Mouse (Mus musculus): ENCODE results near the gene Zbed4. TPM values are rescaled to one million over a fixed set of nuclear protein-coding genes. Genes with fewer than 3 reads are reported as not detected.
A peak's percentile ranks its signal among the peaks of the same experiment; 100 is the strongest.

Gene Zbed4
- polyA plus RNA-seq, 1 experiment from 2014 or later: 12.2 TPM

DNA sequence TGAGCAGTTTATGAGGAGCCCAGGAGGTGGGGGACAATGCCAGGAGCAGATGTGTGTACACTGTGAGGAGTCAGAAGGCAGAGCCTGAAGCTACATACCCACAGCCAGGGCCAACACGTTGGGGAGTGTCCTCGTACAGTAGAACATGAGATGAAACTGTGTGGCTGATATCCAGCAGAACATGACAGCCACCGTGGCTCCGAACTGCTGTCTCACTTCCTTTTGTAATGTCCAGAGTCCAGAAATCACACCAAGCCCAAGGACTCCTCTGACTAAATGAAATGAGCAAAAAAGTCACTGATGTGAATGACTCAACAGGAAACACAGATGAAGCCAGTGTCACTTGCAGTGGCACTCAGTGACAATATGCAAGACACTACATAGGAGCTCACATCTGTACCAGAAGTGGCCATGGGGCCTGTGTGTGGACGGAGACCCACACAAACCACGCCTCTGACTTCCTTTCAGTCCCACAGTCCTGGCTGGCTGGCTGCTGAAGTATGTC is 63.8 kb downstream of the Zbed4 start:
- Histone ChIP-seq H3K27me3 (no peaks in the 10 kb centered on the region), H3K4me1 (peaks cover 7% of the 10 kb centered on the region), H3K9ac (no peak overlapping the region), H3K36me3 (peaks cover 47% of the 10 kb centered on the region), H3K4me2 (no peak overlapping the region), H3K27ac (no peak overlapping the region), H3K4me3 (no peak overlapping the region), H3K9me3 (no peaks in the 10 kb centered on the region)
- ATAC-seq (ENCODE audit: insufficient number of reproducible peaks, low FRiP score, low TSS enrichment, low read depth): no peak
- WGBS: 87% methylated on average over 6 of the region's 6 CpGs

DNA sequence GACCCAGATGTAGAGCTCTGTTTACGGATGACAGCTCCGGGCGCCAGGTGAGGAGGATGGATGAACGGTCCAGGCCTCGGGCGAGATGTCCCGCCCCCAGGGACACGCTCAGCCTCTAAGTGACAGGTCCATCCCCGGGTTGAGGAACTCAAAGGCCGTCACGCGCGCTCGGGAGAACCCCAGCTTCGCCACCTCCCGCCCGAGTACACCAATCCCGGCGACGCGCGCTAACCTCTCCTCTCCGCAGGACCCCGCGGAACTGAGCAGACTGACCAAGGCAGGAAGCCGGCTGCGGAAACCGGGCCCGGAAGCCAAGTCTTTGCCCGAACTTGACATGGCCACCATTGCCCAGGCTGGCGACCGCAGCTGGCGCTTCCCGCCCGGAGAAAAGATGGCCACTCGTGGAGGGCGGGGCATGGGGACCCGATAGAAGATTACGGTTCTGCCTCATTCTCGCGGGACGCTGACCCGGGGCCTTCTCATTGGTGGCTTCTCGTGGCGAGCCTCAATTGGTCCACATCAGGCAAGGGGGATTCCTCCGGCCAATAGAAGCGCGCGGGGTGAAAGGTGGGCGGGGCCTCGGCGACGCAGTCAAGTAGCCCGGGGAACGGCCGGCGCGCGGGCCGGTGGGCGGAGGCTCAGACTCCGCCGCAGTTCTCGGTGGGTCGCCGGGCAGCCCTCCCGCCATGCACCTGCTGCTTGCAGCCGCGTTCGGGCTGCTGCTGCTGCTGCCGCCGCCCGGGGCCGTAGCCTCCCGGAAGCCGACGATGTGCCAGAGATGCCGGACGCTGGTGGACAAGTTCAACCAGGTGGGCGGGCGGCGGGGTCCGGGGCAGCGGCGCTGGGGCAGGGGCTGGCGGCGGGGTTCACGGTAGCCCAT is 67.8 kb downstream of the Zbed4 start, which contains the start of the genes Alg12 and Creld2:
TSS of gene Alg12 (minus strand) at position 293 of the 880 bp plus-strand sequence.
TSS of gene Creld2 (plus strand) at position 621 of the 880 bp plus-strand sequence.
- peak within 1 kb of the TSS; percentile 89 for H3K4me3 ChIP-seq
- peak; percentile 98 for ATAC-seq (ENCODE audit: insufficient number of reproducible peaks, low FRiP score, low TSS enrichment, low read depth)
- WGBS: under 1% methylated on average over 88 of the region's 88 CpGs
- H3K9me3 ChIP-seq: no peaks in the 10 kb centered on the region
- peak within 1 kb of the TSS; percentile 82 for H3K27ac ChIP-seq
- peak within 1 kb of the TSS; percentile 85 for H3K9ac ChIP-seq
- no peaks in the 10 kb centered on the region for H3K27me3 ChIP-seq
- H3K36me3 ChIP-seq: peaks cover 52% of the 10 kb centered on the region
- H3K4me2 ChIP-seq: peak within 1 kb of the TSS; percentile 87
- H3K4me1 ChIP-seq: peaks cover 20% of the 10 kb centered on the region

DNA sequence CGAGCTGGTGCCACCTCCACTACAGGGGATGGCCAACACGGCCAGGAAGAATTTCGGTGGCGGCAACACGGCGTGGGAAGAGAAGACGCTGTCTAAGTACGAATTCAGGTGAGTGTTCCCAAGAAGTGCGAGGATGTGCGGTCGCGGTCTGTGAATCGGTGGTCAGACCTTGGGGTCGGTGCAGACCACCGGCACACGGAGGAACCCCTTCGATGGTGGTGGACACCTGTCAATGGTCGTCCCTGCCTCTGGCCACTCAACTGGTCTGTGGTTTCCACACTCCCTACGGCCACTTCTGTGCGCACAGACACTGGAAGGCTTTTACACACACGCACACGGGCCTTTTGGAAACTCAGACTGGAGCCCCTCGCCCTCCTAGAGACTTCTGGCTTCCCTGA is 68.4 kb downstream of the Zbed4 start:
- WGBS: under 1% methylated on average over 23 of the region's 23 CpGs
- Histone ChIP-seq H3K36me3 (peaks cover 52% of the 10 kb centered on the region), H3K27me3 (no peaks in the 10 kb centered on the region), H3K9ac (peak overlapping the region; percentile 76), H3K4me3 (peak overlapping the region; percentile 89), H3K9me3 (no peaks in the 10 kb centered on the region), H3K27ac (no peak overlapping the region), H3K4me2 (peak overlapping the region; percentile 87), H3K4me1 (peaks cover 20% of the 10 kb centered on the region)
- ATAC-seq (ENCODE audit: insufficient number of reproducible peaks, low FRiP score, low TSS enrichment, low read depth): no peak

DNA sequence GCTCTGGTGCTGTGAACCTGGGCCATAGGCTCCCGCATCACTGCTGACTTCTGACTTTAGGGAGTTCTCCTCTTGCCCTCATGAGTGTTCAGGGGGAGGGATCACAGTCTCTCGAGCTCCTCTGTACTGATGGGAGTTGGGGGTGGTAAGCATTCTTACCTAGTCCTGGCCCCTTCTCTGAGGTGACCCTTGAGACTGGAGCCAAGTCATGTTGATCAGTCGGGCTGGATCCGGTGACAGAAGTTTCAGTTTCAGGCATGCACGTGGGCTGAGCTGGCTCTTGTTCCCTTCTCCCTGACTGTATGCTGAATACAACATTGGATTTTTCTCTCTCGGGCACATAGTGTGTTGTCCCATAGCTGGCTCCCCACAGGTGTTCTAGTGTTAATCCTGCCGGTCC is 69.9 kb downstream of the Zbed4 start:
- H3K9ac ChIP-seq: no peak overlapping the region
- peaks cover 51% of the 10 kb centered on the region for H3K36me3 ChIP-seq
- no peaks in the 10 kb centered on the region for H3K9me3 ChIP-seq
- no peak overlapping the region for H3K4me2 ChIP-seq
- 82% methylated on average over 7 of the region's 7 CpGs for WGBS
- H3K4me3 ChIP-seq: no peak overlapping the region
- ATAC-seq (ENCODE audit: insufficient number of reproducible peaks, low FRiP score, low TSS enrichment, low read depth): no peak
- H3K4me1 ChIP-seq: peaks cover 20% of the 10 kb centered on the region
- no peak overlapping the region for H3K27ac ChIP-seq
- H3K27me3 ChIP-seq: no peaks in the 10 kb centered on the region

DNA sequence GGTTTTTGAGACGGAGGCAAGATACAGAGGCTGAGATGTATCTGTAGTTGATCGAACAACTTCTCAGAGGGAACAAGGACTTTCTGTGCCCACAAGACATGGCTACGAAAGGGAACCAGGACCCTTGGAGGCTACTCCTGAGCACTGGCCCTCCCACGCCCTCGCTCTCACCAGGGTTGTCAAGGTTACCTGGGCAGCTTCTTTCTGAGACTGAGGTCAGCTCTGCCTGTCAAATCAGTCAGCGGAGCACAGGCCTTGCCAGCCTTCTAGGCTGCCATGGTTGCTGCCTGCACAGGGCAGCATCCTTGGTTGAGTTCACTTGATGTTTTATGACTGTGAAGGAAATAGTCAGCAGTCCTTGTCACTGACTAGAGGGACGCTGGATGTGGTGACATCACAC is 71.1 kb downstream of the Zbed4 start:
- H3K4me2 ChIP-seq: no peak overlapping the region
- H3K27ac ChIP-seq: no peak overlapping the region
- H3K36me3 ChIP-seq: peaks cover 50% of the 10 kb centered on the region
- H3K9me3 ChIP-seq: no peaks in the 10 kb centered on the region
- no peak overlapping the region for H3K9ac ChIP-seq
- WGBS: 91% methylated on average over 7 of the region's 7 CpGs
- H3K4me1 ChIP-seq: peaks cover 20% of the 10 kb centered on the region
- H3K4me3 ChIP-seq: no peak overlapping the region
- no peak for ATAC-seq (ENCODE audit: insufficient number of reproducible peaks, low FRiP score, low TSS enrichment, low read depth)
- H3K27me3 ChIP-seq: no peaks in the 10 kb centered on the region

DNA sequence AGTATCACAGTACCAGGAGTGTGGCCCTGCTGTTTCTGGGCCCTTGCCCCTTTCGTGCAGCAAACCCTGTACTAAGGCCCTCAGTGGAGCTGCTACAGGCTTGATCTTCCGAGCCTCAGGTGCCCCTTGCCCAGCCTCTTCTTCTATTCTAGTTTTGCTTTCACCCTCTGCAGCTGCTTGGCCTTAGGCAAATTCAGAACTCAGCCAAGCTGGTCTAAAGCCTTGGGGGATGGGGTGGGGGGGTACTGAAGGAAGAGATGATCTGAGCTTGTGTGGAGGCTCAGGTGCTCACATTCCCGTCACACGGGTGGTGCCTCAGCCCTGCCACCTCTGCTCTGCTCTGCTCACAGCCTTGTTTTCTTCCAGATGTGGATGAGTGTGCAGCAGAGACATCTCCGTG is 71.9 kb downstream of the Zbed4 start:
- no peak overlapping the region for H3K4me3 ChIP-seq
- H3K27me3 ChIP-seq: no peaks in the 10 kb centered on the region
- H3K4me1 ChIP-seq: peaks cover 18% of the 10 kb centered on the region
- H3K4me2 ChIP-seq: no peak overlapping the region
- peaks cover 50% of the 10 kb centered on the region for H3K36me3 ChIP-seq
- 93% methylated on average over 5 of the region's 5 CpGs for WGBS
- ATAC-seq (ENCODE audit: insufficient number of reproducible peaks, low FRiP score, low TSS enrichment, low read depth): no peak
- no peak overlapping the region for H3K27ac ChIP-seq
- no peak overlapping the region for H3K9ac ChIP-seq
- H3K9me3 ChIP-seq: no peaks in the 10 kb centered on the region

DNA sequence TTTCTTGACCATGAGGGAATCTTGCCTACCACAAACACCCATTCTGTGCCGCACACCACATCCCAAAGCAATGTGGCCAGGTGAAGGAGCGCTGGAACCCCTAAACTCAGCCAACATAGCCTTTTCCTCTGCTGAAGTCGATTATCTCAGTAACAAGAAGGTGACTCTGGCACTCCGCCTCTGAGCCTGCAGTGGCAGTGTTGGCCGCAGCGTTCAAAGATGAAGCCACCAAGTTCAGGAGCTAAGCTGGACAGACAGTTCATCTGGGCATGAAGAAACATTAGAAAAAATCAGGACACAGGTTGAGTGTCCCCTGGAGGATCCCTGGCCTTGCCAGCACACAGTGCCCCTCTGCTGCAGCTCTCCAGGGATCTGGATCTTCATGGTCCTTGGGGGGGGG is 76.0 kb downstream of the Zbed4 start:
- Histone ChIP-seq H3K9ac (no peak overlapping the region), H3K27ac (no peak overlapping the region), H3K27me3 (no peaks in the 10 kb centered on the region), H3K4me1 (peaks cover 15% of the 10 kb centered on the region), H3K36me3 (peaks cover 37% of the 10 kb centered on the region), H3K9me3 (no peaks in the 10 kb centered on the region), H3K4me2 (no peak overlapping the region), H3K4me3 (no peak overlapping the region)
- WGBS: 89% methylated on average over 6 of the region's 6 CpGs
- no peak for ATAC-seq (ENCODE audit: insufficient number of reproducible peaks, low FRiP score, low TSS enrichment, low read depth)

DNA sequence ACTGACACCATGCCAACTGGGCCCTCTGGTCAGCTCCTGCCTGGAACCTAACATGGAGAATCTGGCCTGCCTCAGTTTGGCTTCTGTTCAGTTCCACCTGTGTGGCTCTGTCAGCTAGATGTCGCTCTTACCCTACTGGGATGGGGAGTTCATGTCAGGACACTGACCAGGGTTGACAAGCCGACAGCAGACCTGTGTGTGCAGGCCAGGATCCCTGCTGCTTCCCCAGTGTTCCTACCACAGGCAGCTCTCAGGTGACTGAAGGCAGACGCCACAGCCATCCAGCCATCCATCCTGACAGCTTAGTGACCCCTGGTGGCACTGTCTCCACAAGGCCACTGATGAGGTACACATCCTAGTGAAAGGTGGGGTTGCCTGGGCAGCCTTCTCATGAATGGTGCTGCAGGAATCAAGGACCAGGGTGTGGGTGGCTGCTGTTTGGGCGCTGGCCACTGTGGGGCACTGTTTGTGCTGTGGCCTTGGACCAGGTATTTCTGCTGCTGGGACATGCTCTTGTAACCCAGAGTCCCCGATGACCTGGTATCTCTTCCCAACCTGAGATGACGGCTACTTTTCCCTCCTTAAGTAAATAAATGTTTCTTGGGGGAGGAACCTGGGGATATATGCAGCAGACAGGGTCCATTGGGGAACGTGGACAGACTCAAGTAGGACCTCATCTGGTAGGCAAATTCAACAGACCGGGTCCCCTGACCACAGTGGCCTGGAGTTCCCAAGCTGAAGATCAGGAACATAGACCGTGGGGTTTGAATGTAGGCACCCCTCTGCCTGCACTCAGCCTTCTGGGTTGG is 76.7 kb downstream of the Zbed4 start:
- 25% methylated on average over 9 of the region's 9 CpGs for WGBS
- Histone ChIP-seq H3K9me3 (no peaks in the 10 kb centered on the region), H3K27ac (no peak overlapping the region), H3K4me2 (no peak overlapping the region), H3K27me3 (no peaks in the 10 kb centered on the region), H3K36me3 (peaks cover 30% of the 10 kb centered on the region), H3K4me3 (no peak overlapping the region), H3K9ac (no peak overlapping the region), H3K4me1 (peaks cover 15% of the 10 kb centered on the region)
- no peak for ATAC-seq (ENCODE audit: insufficient number of reproducible peaks, low FRiP score, low TSS enrichment, low read depth)

DNA sequence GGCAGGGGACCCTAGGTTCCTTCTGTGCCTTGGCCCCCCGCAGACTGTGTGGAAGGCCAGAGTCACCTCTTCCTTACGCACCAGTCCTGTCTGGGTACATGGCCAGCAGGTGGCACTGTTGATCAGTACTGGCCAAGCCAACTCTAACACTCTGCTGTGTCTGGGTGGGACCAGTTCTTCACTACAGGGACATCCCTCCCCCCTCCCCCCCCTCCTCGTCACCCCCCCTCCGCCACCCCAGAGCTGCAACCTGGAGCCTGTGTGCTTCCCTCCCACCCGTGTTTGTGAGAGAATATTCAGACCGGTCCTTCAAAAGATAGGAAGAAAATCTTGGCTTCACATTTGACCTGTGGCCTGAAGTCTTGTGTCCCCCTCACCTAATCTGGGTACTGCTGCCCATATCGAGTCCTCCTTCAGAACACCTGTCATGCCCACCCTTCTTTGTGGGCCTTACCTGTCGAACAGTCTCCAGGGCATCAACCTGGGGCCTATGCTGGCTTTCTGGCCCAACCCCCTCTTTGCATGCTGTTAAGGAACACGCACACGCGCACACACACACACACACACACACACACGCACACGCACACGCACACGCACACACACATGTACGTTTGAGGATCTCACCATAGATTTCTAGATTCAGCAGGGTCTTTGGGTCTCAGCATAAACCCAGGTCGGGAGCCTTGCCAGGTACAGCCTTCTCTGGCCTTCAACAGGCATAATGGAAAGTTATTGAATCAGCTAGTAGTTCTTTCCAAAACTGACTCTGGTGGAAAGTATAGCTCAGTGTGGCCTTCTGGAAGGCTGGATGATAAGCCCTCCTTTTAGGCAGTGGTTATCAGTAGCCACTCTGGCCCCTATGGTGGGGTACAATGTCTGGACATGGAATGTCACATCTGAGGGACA is 77.6 kb downstream of the Zbed4 start:
- peak; percentile 55; the same call in 1 of the 2 replicates for ATAC-seq (ENCODE audit: insufficient number of reproducible peaks, low FRiP score, low TSS enrichment, low read depth)
- 53% methylated on average over 17 of the region's 17 CpGs for WGBS
- H3K27me3 ChIP-seq: no peaks in the 10 kb centered on the region
- peaks cover 15% of the 10 kb centered on the region for H3K4me1 ChIP-seq
- H3K4me2 ChIP-seq: no peak overlapping the region
- peak overlapping the region; percentile 38; the same call in 1 of the 2 replicates for H3K27ac ChIP-seq
- no peak overlapping the region for H3K9ac ChIP-seq
- no peaks in the 10 kb centered on the region for H3K9me3 ChIP-seq
- H3K36me3 ChIP-seq: peaks cover 23% of the 10 kb centered on the region
- no peak overlapping the region for H3K4me3 ChIP-seq

DNA sequence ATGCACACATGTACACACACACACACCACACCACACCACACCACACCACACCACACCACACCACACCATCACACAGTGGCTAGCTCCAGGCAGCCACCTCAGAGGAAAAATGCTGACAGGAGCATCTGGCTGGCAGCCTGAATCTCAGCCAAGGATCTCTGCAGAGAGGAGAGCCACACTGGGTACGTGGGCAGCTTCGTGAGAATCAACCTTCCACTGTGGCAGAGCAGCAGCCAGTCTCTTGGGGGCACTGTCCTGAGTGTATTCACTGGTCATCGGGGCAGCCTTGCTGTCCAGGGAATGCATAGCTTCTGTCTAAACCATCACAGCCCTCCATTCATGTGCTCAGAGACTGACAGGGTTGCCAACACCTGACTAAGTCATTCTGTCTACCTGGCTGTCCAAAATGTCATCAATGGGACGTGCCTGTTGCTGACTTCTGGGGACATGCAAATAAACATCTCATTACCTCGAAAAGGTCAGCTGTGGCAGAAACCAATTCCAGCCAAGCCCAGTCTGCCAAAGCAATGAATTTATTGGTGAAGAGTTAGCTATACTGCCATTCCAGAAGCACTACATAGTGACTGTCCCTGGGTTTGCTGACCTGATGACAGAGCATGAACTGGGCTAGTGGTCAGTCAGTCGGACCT is 78.5 kb downstream of the Zbed4 start:
- Histone ChIP-seq H3K27me3 (no peaks in the 10 kb centered on the region), H3K4me1 (peaks cover 15% of the 10 kb centered on the region), H3K27ac (peak overlapping the region; percentile 38; the same call in 1 of the 2 replicates), H3K4me2 (no peak overlapping the region), H3K4me3 (no peak overlapping the region), H3K36me3 (peaks cover 14% of the 10 kb centered on the region), H3K9ac (no peak overlapping the region), H3K9me3 (no peaks in the 10 kb centered on the region)
- 67% methylated on average over 6 of the region's 6 CpGs for WGBS
- ATAC-seq (ENCODE audit: insufficient number of reproducible peaks, low FRiP score, low TSS enrichment, low read depth): no peak

DNA sequence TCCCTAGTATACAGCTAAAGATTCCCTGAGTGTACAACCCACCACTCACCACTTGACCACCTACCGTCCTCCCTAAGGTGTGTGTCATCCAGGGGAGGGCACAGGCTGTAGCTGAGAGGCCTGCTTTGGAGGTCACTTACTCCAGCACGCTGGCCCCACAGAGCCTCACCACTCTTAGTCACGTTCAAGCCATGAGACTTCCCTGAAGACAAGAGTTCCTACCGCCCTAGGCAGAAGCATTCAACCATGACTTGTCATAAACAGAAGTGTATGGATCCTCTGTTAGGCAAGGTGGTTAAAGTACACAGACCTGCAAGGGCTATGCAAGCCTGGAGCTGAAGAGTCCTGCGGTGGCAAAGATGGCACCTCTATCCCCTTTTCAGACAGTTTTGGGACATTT is 79.2 kb downstream of the Zbed4 start:
- Histone ChIP-seq H3K4me2 (no peak overlapping the region), H3K9me3 (no peaks in the 10 kb centered on the region), H3K4me3 (no peak overlapping the region), H3K9ac (no peak overlapping the region), H3K4me1 (peaks cover 15% of the 10 kb centered on the region), H3K36me3 (peaks cover 6% of the 10 kb centered on the region), H3K27me3 (no peaks in the 10 kb centered on the region), H3K27ac (no peak overlapping the region)
- WGBS: 80% methylated on average over 5 of the region's 5 CpGs
- no peak for ATAC-seq (ENCODE audit: insufficient number of reproducible peaks, low FRiP score, low TSS enrichment, low read depth)

All from limb, embryonic 15.5 days (tissue).